16 mouse cellular contexts compared by ENCODE assay signal in the genomic region with DNA sequence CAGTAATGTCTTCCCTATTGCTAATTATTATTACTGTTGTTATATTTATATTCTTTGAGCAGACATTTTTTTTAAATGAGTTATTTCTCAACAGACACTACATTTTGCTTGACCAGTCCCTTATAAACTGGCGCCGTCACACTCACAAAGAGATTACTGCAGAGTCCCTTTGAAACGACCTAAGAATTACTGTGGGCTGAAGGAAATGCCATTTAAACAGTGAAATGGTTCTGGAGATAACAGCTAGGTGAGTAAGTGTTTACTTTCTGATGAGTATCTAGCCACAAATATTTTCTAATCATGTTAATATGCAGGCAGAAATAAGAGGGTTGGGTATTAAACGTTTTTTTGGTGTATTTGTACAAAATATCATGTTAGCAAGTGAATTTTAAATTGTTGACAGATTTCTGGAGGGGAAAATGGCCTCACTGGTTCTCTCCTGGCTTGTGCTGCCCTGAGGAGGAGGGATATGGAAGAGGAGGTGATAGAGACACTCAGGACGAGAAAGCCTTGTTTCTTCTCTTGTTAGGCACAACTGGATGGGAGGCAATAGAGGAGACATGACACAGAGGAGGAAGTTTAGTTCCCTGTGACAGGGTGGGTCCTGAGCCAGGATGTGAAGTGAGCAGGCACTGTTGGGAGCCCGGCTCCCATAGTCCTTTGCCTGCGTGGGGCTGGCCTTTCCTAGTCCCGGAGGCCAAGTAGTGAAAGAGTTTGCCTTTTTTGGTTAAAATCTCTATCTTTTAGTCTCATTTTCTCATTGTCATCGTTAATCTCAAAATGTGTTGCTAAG. TPM values are rescaled to one million over a fixed set of nuclear protein-coding genes. Genes with fewer than 3 reads are reported as not detected.
"Had no signal": no experiment of that assay in that cellular context is flagged by ENCODE, and none has a peak within 500 bp of the region (broad histone marks: within the 10 kb centered on the region; RNA-seq: fewer than 3 reads in every experiment).

No protein-coding gene starts in this region.

- H3K4me2 ChIP-seq: limb, embryonic 13.5 days; lung, embryonic 15.5 days; midbrain, embryonic 12.5 days had no signal

- DNase-seq: kidney, adult 8-10 months; kidney, postnatal 36 days; layer of hippocampus, adult 9-11 months; layer of hippocampus, postnatal 36 days; left cerebral cortex, postnatal 4 days; right cerebral cortex, postnatal 14 days; thymus, adult 18-20 months; thymus, postnatal 14 days had no signal

- H3K9me3 ChIP-seq: limb, embryonic 13.5 days; lung, embryonic 15.5 days; megakaryocyte, embryonic 14.5 days; midbrain, embryonic 12.5 days had no signal

- H3K36me3 ChIP-seq: limb, embryonic 13.5 days; lung, embryonic 15.5 days; midbrain, embryonic 12.5 days had no signal

- H3K4me3 ChIP-seq: limb, embryonic 13.5 days; lung, embryonic 15.5 days; megakaryocyte, embryonic 14.5 days; midbrain, embryonic 12.5 days had no signal

- H3K4me1 ChIP-seq: limb, embryonic 13.5 days; megakaryocyte, embryonic 14.5 days; midbrain, embryonic 12.5 days had no signal

- H3K27ac ChIP-seq: kidney, postnatal 0 days; limb, embryonic 13.5 days; liver, embryonic 14.5 days; lung, embryonic 15.5 days; macrophage; midbrain, embryonic 12.5 days had no signal

- H3K27me3 ChIP-seq: limb, embryonic 13.5 days; lung, embryonic 15.5 days; megakaryocyte, embryonic 14.5 days; midbrain, embryonic 12.5 days had no signal

- ATAC-seq: midbrain, embryonic 16.5 days had no signal

- H3K9ac ChIP-seq: limb, embryonic 13.5 days; liver, embryonic 14.5 days; lung, embryonic 15.5 days; midbrain, embryonic 12.5 days had no signal

RNA-seq across cellular contexts. Expression of a gene that starts 14.8 kb away (rescaled TPM):
- polyA plus RNA-seq: macrophage had no signal
